ENCODE assay signal across 18 mouse cellular contexts in genomic region chr4:139268242-139268641, GRCm38 (mm10). TPM values are rescaled to one million over a fixed set of nuclear protein-coding genes. Genes with fewer than 3 reads are reported as not detected.
DNase-seq lines count a peak whose midpoint lies in the region; ATAC-seq lines count a peak whose summit lies in the region.
"Had no signal": no experiment of that assay in that cellular context is flagged by ENCODE, and none has a peak within 500 bp of the region (broad histone marks: within the 10 kb centered on the region; RNA-seq: fewer than 3 reads in every experiment).

No protein-coding gene starts in this region.

- WGBS in embryonic facial prominence, embryonic 10.5 days: 92% methylated on average over 1 of the region's 1 CpGs
- 77% methylated on average over 1 of the region's 1 CpGs for WGBS in limb, embryonic 11.5 days

- no peak overlapping the region for H3K9ac ChIP-seq in limb, embryonic 11.5 days (ENCODE audit: low read length)
- H3K9ac ChIP-seq: heart, embryonic 15.5 days; kidney, embryonic 15.5 days; midbrain, embryonic 12.5 days had no signal

- peaks cover 84% of the 10 kb centered on the region for H3K36me3 ChIP-seq in embryonic facial prominence, embryonic 10.5 days (replicated peaks)
- peaks cover 4% of the 10 kb centered on the region for H3K36me3 ChIP-seq in limb, embryonic 11.5 days (ENCODE audit: control insufficient read depth, insufficient read depth, low read length)

- no peak overlapping the region for H3K4me2 ChIP-seq in limb, embryonic 11.5 days (ENCODE audit: low read depth, severe bottlenecking)
- H3K4me2 ChIP-seq: heart, embryonic 15.5 days; kidney, embryonic 15.5 days; midbrain, embryonic 12.5 days had no signal

- H3K4me3 ChIP-seq in embryonic facial prominence, embryonic 10.5 days: no peak overlapping the region
- no peak overlapping the region for H3K4me3 ChIP-seq in limb, embryonic 11.5 days (ENCODE audit: low read depth, low read length)
- H3K4me3 ChIP-seq: heart, embryonic 15.5 days; kidney, embryonic 15.5 days; midbrain, embryonic 12.5 days; myocyte had no signal

- H3K9me3 ChIP-seq in embryonic facial prominence, embryonic 10.5 days: no peaks in the 10 kb centered on the region
- H3K9me3 ChIP-seq in limb, embryonic 11.5 days (ENCODE audit: control insufficient read depth, low read length): no peaks in the 10 kb centered on the region
- H3K9me3 ChIP-seq: G1E; heart, embryonic 15.5 days; kidney, embryonic 15.5 days; midbrain, embryonic 12.5 days had no signal

- peak overlapping the region; percentile 73 for H3K27ac ChIP-seq in embryonic facial prominence, embryonic 10.5 days (replicated peaks)
- H3K27ac ChIP-seq in limb, embryonic 11.5 days (replicated peaks; ENCODE audit: low read depth, low read length): peak overlapping the region; percentile 92
- H3K27ac ChIP-seq: heart, embryonic 15.5 days; kidney, embryonic 15.5 days; midbrain, embryonic 12.5 days had no signal

- H3K27me3 ChIP-seq in embryonic facial prominence, embryonic 10.5 days (replicated peaks; ENCODE audit: low read depth, poor library complexity, severe bottlenecking): no peaks in the 10 kb centered on the region
- H3K27me3 ChIP-seq in limb, embryonic 11.5 days (ENCODE audit: control insufficient read depth, insufficient read depth, low read length): no peaks in the 10 kb centered on the region
- H3K27me3 ChIP-seq: heart, embryonic 15.5 days; kidney, embryonic 15.5 days; midbrain, embryonic 12.5 days had no signal

- ATAC-seq in limb, embryonic 11.5 days (ENCODE audit: insufficient number of reproducible peaks, low FRiP score, low TSS enrichment, low read depth): no peak
- no peak for ATAC-seq in erythroblast, adult 5-6 weeks (replicated peaks; ENCODE audit: low FRiP score, poor library complexity, severe bottlenecking)
- ATAC-seq: CD4-positive, CD25-positive, alpha-beta regulatory T cell, adult 4 months had no signal

- DNase-seq in gastrocnemius, adult 18-20 months (ENCODE audit: low spot score): peak; percentile 56
- DNase-seq in gastrocnemius, postnatal 10 days: no peak
- DNase-seq in adipocyte (ENCODE audit: low spot score): peak; percentile 52
- DNase-seq in embryonic facial prominence, embryonic 10.5 days (ENCODE audit: low spot score): no peak
- no peak for DNase-seq in limb, embryonic 11.5 days (ENCODE audit: low spot score)
- no peak for DNase-seq in frontal cortex, postnatal 36 days (ENCODE audit: low spot score in 2 of 2)
- DNase-seq: adrenal gland, adult 8-10 months; heart, adult 11 months; liver; lung, adult 2 months; thymus, postnatal 25 days had no signal

- H3K4me1 ChIP-seq in embryonic facial prominence, embryonic 10.5 days: peaks cover 56% of the 10 kb centered on the region
- peaks cover 53% of the 10 kb centered on the region for H3K4me1 ChIP-seq in limb, embryonic 11.5 days (ENCODE audit: control insufficient read depth, insufficient read depth, low read length)
- H3K4me1 ChIP-seq: midbrain, embryonic 12.5 days had no signal

RNA-seq across cellular contexts. Expression of gene Pqlc2, which starts 42.3 kb away (rescaled TPM):
- total RNA-seq in gastrocnemius, adult 18-20 months (2021): 1 to 10 TPM; 5.6 to 7.8 TPM
- total RNA-seq in gastrocnemius, postnatal 10 days (2021): 1 to 10 TPM; 4.9 to 5.6 TPM
- polyA plus RNA-seq in embryonic facial prominence, embryonic 10.5 days (2016; fragmentation: Nextera tagmentation; extraction: Ambion mirVana): 17.5 and 17.7 TPM in 2 replicates
- polyA plus RNA-seq in limb, embryonic 11.5 days (2014; fragmentation: Nextera tagmentation; extraction: Ambion mirVana): 13.0 and 16.1 TPM in 2 replicates
- 1.5 TPM in 1 of 2 replicates, not detected in the other for total RNA-seq in erythroblast, adult 5-6 weeks (2015; ENCODE audit: low replicate concordance)
- 3.5 TPM in 1 of 2 replicates, not detected in the other for total RNA-seq in erythroblast, adult 5-6 weeks (2017; ENCODE audit: low replicate concordance)

RNA-seq across cellular contexts. Expression of gene Akr7a5, which starts 42.3 kb away (rescaled TPM):
- total RNA-seq in gastrocnemius, adult 18-20 months (2021): 10 to 100 TPM; 32.5 to 34.9 TPM
- 10 to 100 TPM; 32.7 to 36.9 TPM for total RNA-seq in gastrocnemius, postnatal 10 days (2021)
- 141 and 158 TPM in 2 replicates for polyA plus RNA-seq in embryonic facial prominence, embryonic 10.5 days (2016; fragmentation: Nextera tagmentation; extraction: Ambion mirVana)
- 121 and 139 TPM in 2 replicates for polyA plus RNA-seq in limb, embryonic 11.5 days (2014; fragmentation: Nextera tagmentation; extraction: Ambion mirVana)
- total RNA-seq in erythroblast, adult 5-6 weeks (2015; ENCODE audit: low replicate concordance): 3.8 TPM in 1 of 2 replicates, not detected in the other
- 0.43 and 0.70 TPM in 2 replicates for total RNA-seq in erythroblast, adult 5-6 weeks (2017; ENCODE audit: low replicate concordance)

Comparison
In these comparisons a context has a peak if more than half of its experiments do, and no peak if none do; other contexts are left out.
1. DNase-seq: peak in gastrocnemius, adult 18-20 months (single experiment) and adipocyte (single experiment); none in gastrocnemius, postnatal 10 days (single experiment), embryonic facial prominence, embryonic 10.5 days (single experiment), limb, embryonic 11.5 days (single experiment) and frontal cortex, postnatal 36 days (0 of 2).
2. RNA of gene Akr7a5, which starts 42.3 kb away (total RNA-seq): 32.7 to 36.9 TPM in gastrocnemius, postnatal 10 days and 32.5 to 34.9 TPM in gastrocnemius, adult 18-20 months; 0.43 to 3.8 TPM in erythroblast, adult 5-6 weeks; every median in the first group is over 4 times any median in the second.